Mouse (Mus musculus): Measurements from ENCODE around the gene Thoc2. TPM values are rescaled to one million over a fixed set of nuclear protein-coding genes. Genes with fewer than 3 reads are reported as not detected.

The Thoc2 gene
- polyA plus RNA-seq, 1 experiment from 2014 or later = 73.4 TPM

DNA sequence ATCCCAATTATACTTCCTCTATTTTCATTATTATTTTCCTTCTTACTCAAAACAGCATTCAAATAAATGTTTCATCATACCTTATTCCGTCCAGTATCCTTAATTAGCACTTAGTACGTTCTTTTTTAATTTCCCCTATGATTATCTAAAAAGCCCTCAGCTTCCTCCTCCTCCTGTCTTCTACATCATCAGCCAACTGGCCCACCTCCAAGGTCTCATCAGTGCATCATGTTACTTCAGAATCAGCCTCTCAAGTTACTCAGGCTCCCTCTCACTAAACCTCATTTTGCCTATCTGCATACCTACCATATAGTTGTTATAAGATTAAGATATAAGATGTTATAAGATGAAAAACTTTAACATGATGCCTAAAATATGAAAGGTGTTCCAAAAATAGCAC is 43.9 kb downstream of the Thoc2 start:
- no peak for ATAC-seq (ENCODE audit: insufficient read depth, low FRiP score, low read depth)
- no peak overlapping the region for H3K4me3 ChIP-seq (replicated peaks)
- no peaks in the 10 kb centered on the region for H3K9me3 ChIP-seq
- 89% methylated on average over 2 of the region's 2 CpGs for WGBS
- H3K36me3 ChIP-seq = no peaks in the 10 kb centered on the region
- H3K4me2 ChIP-seq = no peak overlapping the region
- no peaks in the 10 kb centered on the region for H3K27me3 ChIP-seq (replicated peaks)
- no peak overlapping the region for H3K9ac ChIP-seq
- no peaks in the 10 kb centered on the region for H3K4me1 ChIP-seq
- H3K27ac ChIP-seq = no peak overlapping the region

GRCm38 (mm10) chrX:41837823-41838222 is 82.7 kb downstream of the Thoc2 start:
- Histone ChIP-seq H3K27ac (no peak overlapping the region), H3K9me3 (no peaks in the 10 kb centered on the region), H3K36me3 (no peaks in the 10 kb centered on the region), H3K27me3 (replicated peaks) (no peaks in the 10 kb centered on the region), H3K4me1 (no peaks in the 10 kb centered on the region), H3K4me3 (replicated peaks) (no peak overlapping the region), H3K4me2 (no peak overlapping the region), H3K9ac (no peak overlapping the region)
- ATAC-seq (ENCODE audit: insufficient read depth, low FRiP score, low read depth) = no peak

DNA sequence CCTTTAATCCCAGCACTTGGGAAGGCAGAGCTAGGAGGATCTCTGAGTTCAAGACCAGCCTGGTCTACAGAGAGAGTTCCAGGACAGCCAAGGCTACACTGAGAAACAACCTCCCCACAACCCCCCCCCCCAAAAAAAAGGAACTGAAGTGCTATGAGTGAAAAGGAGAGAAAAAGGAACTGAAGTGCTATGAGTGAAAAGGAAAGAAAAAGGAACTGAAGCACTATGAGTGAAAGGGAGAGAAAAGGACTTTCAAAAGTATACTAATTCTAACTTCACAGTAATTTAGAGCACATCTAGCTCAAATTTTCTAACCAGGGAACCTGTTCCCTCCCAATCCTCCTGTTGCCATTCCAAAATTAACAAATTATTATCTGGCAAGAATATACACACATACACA is 114.9 kb downstream of the Thoc2 start:
- Histone ChIP-seq H3K9ac (no peak overlapping the region), H3K36me3 (no peaks in the 10 kb centered on the region), H3K9me3 (no peaks in the 10 kb centered on the region), H3K4me3 (replicated peaks) (no peak overlapping the region), H3K4me1 (no peaks in the 10 kb centered on the region), H3K27ac (no peak overlapping the region), H3K27me3 (replicated peaks) (no peaks in the 10 kb centered on the region), H3K4me2 (no peak overlapping the region)
- no peak for ATAC-seq (ENCODE audit: insufficient read depth, low FRiP score, low read depth)

- H3K9ac ChIP-seq = no peak overlapping the region
- no peaks in the 10 kb centered on the region for H3K9me3 ChIP-seq
- H3K27ac ChIP-seq = no peak overlapping the region
Observed at GRCm38 (mm10) chrX:41793303-41793702, 127.2 kb downstream of the Thoc2 start.

More at GRCm38 (mm10) chrX:41793303-41793702, 127.2 kb downstream of the Thoc2 start:
- 87% methylated on average over 6 of the region's 6 CpGs for WGBS
- no peak overlapping the region for H3K4me3 ChIP-seq (replicated peaks)
- no peaks in the 10 kb centered on the region for H3K4me1 ChIP-seq
- no peak overlapping the region for H3K4me2 ChIP-seq
- H3K36me3 ChIP-seq = no peaks in the 10 kb centered on the region
- no peak for ATAC-seq (ENCODE audit: insufficient read depth, low FRiP score, low read depth)
- H3K27me3 ChIP-seq (replicated peaks) = no peaks in the 10 kb centered on the region

Small RNA genes lying within 50 kb of the gene (microRNA-seq; reads per million reads assigned to microRNA genes)
- not detected for gene Gm44490

Other genes starting within 250 kb of the Thoc2 start
- gene Xiap, start 139.0 kb upstream of the Thoc2 start, polyA plus RNA-seq (2015; fragmentation: Nextera tagmentation; extraction: Ambion mirVana) = 13.5 and 14.3 TPM in 2 replicates
- gene Stag2, start 228.6 kb upstream of the Thoc2 start, polyA plus RNA-seq (2015; fragmentation: Nextera tagmentation; extraction: Ambion mirVana) = 33.5 and 36.3 TPM in 2 replicates